In genomic region chr11:58812001-58812400, GRCm38 (mm10) we compare ENCODE assay signal across 15 mouse cellular contexts. TPM values are rescaled to one million over a fixed set of nuclear protein-coding genes. Genes with fewer than 3 reads are reported as not detected.
DNase-seq lines count a peak whose midpoint lies in the region; ATAC-seq and TF ChIP-seq lines count a peak whose summit lies in the region.
"Had no signal": no experiment of that assay in that cellular context is flagged by ENCODE, and none has a peak within 500 bp of the region (broad histone marks: within the 10 kb centered on the region; RNA-seq: fewer than 3 reads in every experiment).

No protein-coding gene starts in this region.

- no peaks in the 10 kb centered on the region for H3K27me3 ChIP-seq in kidney, adult 2 months (replicated peaks; ENCODE audit: control insufficient read depth, insufficient read depth, low read length)
- H3K27me3 ChIP-seq: limb, embryonic 15.5 days had no signal

- no peaks in the 10 kb centered on the region for H3K4me1 ChIP-seq in kidney, adult 2 months (ENCODE audit: control insufficient read depth, insufficient read depth, low read length)
- H3K4me1 ChIP-seq: limb, embryonic 15.5 days had no signal

- TF ChIP-seq POLR2A in kidney, adult 2 months (IDR thresholded peaks at IDR 0.05; ENCODE audit: low read depth, low read length), result no peak

- peak; percentile 50 for TF ChIP-seq CTCF in kidney, adult 2 months (conservative IDR thresholded peaks at IDR 0.05; ENCODE audit: insufficient read depth, insufficient read length, low read depth, low read length)

- H3K27ac ChIP-seq in kidney, adult 2 months (ENCODE audit: insufficient read depth, low read depth, low read length), result no peak overlapping the region
- H3K27ac ChIP-seq: limb, embryonic 15.5 days had no signal

- H3K4me3 ChIP-seq in kidney, adult 2 months (ENCODE audit: insufficient read depth, low read depth, low read length), result no peak overlapping the region
- H3K4me3 ChIP-seq: limb, embryonic 15.5 days had no signal

- DNase-seq in kidney, adult 2 months, result no peak
- DNase-seq in kidney, postnatal 10 days, result no peak
- DNase-seq in thymus, postnatal 0 days (ENCODE audit: low spot score), result peak; percentile 17
- no peak for DNase-seq in thymus, adult 18-20 months
- peak; percentile 16 for DNase-seq in WW6 (ENCODE audit: low read depth, low spot score)
- no peak for DNase-seq in frontal cortex, postnatal 14 days (ENCODE audit: low spot score in 2 of 2)
- DNase-seq: adrenal gland, adult 8-10 months; cerebellum, adult 11 months; gastrocnemius, postnatal 25 days; kidney, postnatal 25 days; right cerebral cortex, postnatal 4 days had no signal

- no peak for ATAC-seq in erythroid progenitor cell, adult 5-6 weeks (replicated peaks; ENCODE audit: low FRiP score, poor library complexity, severe bottlenecking)
- ATAC-seq: hindbrain, embryonic 16.5 days had no signal

- no peaks in the 10 kb centered on the region for H3K36me3 ChIP-seq in kidney, adult 2 months (ENCODE audit: control insufficient read depth, insufficient read depth, low read length)
- H3K36me3 ChIP-seq: limb, embryonic 15.5 days had no signal

- 13% methylated on average over 1 of the region's 1 CpGs for WGBS in kidney, adult 2 months

RNA-seq across cellular contexts. Expression of gene Olfr313, which starts 2.8 kb away (rescaled TPM):
- not detected in 2 replicates for polyA plus RNA-seq in kidney, adult 2 months (2012; rRNA removed)
- 0.06 and 0.08 TPM in 2 replicates for polyA plus RNA-seq in thymus, postnatal 0 days (2015; fragmentation: Nextera tagmentation; extraction: Ambion mirVana)
- total RNA-seq in erythroid progenitor cell, adult 5-6 weeks (2015; ENCODE audit: low replicate concordance), result not detected in 2 replicates
- not detected in 2 replicates for total RNA-seq in erythroid progenitor cell, adult 5-6 weeks (2017; ENCODE audit: low replicate concordance)
- total RNA-seq: adrenal gland, adult 8-10 months; gastrocnemius, postnatal 25 days had no signal
- polyA plus RNA-seq: hindbrain, embryonic 16.5 days; limb, embryonic 15.5 days had no signal

RNA-seq across cellular contexts. Expression of gene Fam183b, which starts 10.2 kb away (rescaled TPM):
- not detected in 2 replicates for polyA plus RNA-seq in kidney, adult 2 months (2012; rRNA removed)
- 1.5 and 2.2 TPM in 2 replicates for polyA plus RNA-seq in thymus, postnatal 0 days (2015; fragmentation: Nextera tagmentation; extraction: Ambion mirVana)
- total RNA-seq in erythroid progenitor cell, adult 5-6 weeks (2015; ENCODE audit: low replicate concordance), result not detected in 2 replicates
- total RNA-seq in erythroid progenitor cell, adult 5-6 weeks (2017; ENCODE audit: low replicate concordance), result not detected in 2 replicates
- total RNA-seq: gastrocnemius, postnatal 25 days had no signal
- polyA plus RNA-seq: limb, embryonic 15.5 days had no signal

RNA-seq across cellular contexts. Expression of gene Olfr312, which starts 17.0 kb away (rescaled TPM):
- polyA plus RNA-seq in kidney, adult 2 months (2012; rRNA removed), result not detected in 2 replicates
- polyA plus RNA-seq in thymus, postnatal 0 days (2015; fragmentation: Nextera tagmentation; extraction: Ambion mirVana), result 0.03 TPM in 1 of 2 replicates, not detected in the other
- not detected in 2 replicates for total RNA-seq in erythroid progenitor cell, adult 5-6 weeks (2015; ENCODE audit: low replicate concordance)
- not detected in 2 replicates for total RNA-seq in erythroid progenitor cell, adult 5-6 weeks (2017; ENCODE audit: low replicate concordance)
- total RNA-seq: adrenal gland, adult 8-10 months; gastrocnemius, postnatal 25 days had no signal
- polyA plus RNA-seq: forebrain, embryonic 11.5 days; hindbrain, embryonic 16.5 days; limb, embryonic 15.5 days had no signal

RNA-seq across cellular contexts. Expression of gene Olfr311, which starts 27.1 kb away (rescaled TPM):
- not detected in 2 replicates for polyA plus RNA-seq in kidney, adult 2 months (2012; rRNA removed)
- not detected in 2 replicates for polyA plus RNA-seq in thymus, postnatal 0 days (2015; fragmentation: Nextera tagmentation; extraction: Ambion mirVana)
- not detected in 2 replicates for total RNA-seq in erythroid progenitor cell, adult 5-6 weeks (2015; ENCODE audit: low replicate concordance)
- not detected in 2 replicates for total RNA-seq in erythroid progenitor cell, adult 5-6 weeks (2017; ENCODE audit: low replicate concordance)
- total RNA-seq: adrenal gland, adult 8-10 months; gastrocnemius, postnatal 25 days had no signal
- polyA plus RNA-seq: forebrain, embryonic 11.5 days; hindbrain, embryonic 16.5 days; limb, embryonic 15.5 days had no signal

RNA-seq across cellular contexts. Expression of gene Olfr314, which starts 29.2 kb away (rescaled TPM):
- polyA plus RNA-seq in kidney, adult 2 months (2012; rRNA removed), result not detected in 2 replicates
- polyA plus RNA-seq in thymus, postnatal 0 days (2015; fragmentation: Nextera tagmentation; extraction: Ambion mirVana), result not detected in 2 replicates
- total RNA-seq in erythroid progenitor cell, adult 5-6 weeks (2015; ENCODE audit: low replicate concordance), result not detected in 2 replicates
- total RNA-seq in erythroid progenitor cell, adult 5-6 weeks (2017; ENCODE audit: low replicate concordance), result not detected in 2 replicates
- total RNA-seq: adrenal gland, adult 8-10 months; gastrocnemius, postnatal 25 days had no signal
- polyA plus RNA-seq: forebrain, embryonic 11.5 days; hindbrain, embryonic 16.5 days; limb, embryonic 15.5 days had no signal

Comparison
In these comparisons a context has a peak if more than half of its experiments do, and no peak if none do; other contexts are left out.
1. DNase-seq: peak in thymus, postnatal 0 days (single experiment) and WW6 (single experiment); none in kidney, adult 2 months (single experiment), kidney, postnatal 10 days (single experiment), thymus, adult 18-20 months (0 of 2) and frontal cortex, postnatal 14 days (0 of 2).